Comparison of ENCODE assay signal across 12 mouse cellular contexts in genomic region chr7:107392749-107393148, GRCm38 (mm10). TPM values are rescaled to one million over a fixed set of nuclear protein-coding genes. Genes with fewer than 3 reads are reported as not detected.
DNase-seq lines count a peak whose midpoint lies in the region; ATAC-seq lines count a peak whose summit lies in the region.
"Had no signal": no experiment of that assay in that cellular context is flagged by ENCODE, and none has a peak within 500 bp of the region (broad histone marks: within the 10 kb centered on the region; RNA-seq: fewer than 3 reads in every experiment).

No protein-coding gene starts in this region.

- no peak overlapping the region for H3K9ac ChIP-seq in heart, embryonic 11.5 days (ENCODE audit: low read depth, low read length)
- H3K9ac ChIP-seq: limb, embryonic 12.5 days had no signal

- no peaks in the 10 kb centered on the region for H3K27me3 ChIP-seq in heart, embryonic 11.5 days (ENCODE audit: control insufficient read depth, insufficient read depth, low read length)
- H3K27me3 ChIP-seq: limb, embryonic 12.5 days had no signal

- H3K9me3 ChIP-seq in heart, embryonic 11.5 days (replicated peaks; ENCODE audit: control insufficient read depth, low read length), result no peaks in the 10 kb centered on the region
- H3K9me3 ChIP-seq: limb, embryonic 12.5 days had no signal

- no peaks in the 10 kb centered on the region for H3K36me3 ChIP-seq in heart, embryonic 11.5 days (ENCODE audit: control insufficient read depth, insufficient read depth, low read length)
- H3K36me3 ChIP-seq: limb, embryonic 12.5 days had no signal

- no peak overlapping the region for H3K4me3 ChIP-seq in heart, embryonic 11.5 days (ENCODE audit: low read depth, low read length)
- H3K4me3 ChIP-seq: limb, embryonic 12.5 days had no signal

- no peak overlapping the region for H3K27ac ChIP-seq in heart, embryonic 11.5 days (ENCODE audit: low read depth, low read length)
- H3K27ac ChIP-seq: limb, embryonic 12.5 days had no signal

- H3K4me1 ChIP-seq in heart, embryonic 11.5 days (ENCODE audit: control insufficient read depth, insufficient read depth, low read length), result no peaks in the 10 kb centered on the region
- H3K4me1 ChIP-seq: limb, embryonic 12.5 days had no signal

- ATAC-seq in heart, embryonic 11.5 days (replicated peaks; ENCODE audit: insufficient number of reproducible peaks, low FRiP score, low TSS enrichment), result no peak
- no peak for ATAC-seq in frontal cortex, adult (ENCODE audit: low TSS enrichment)
- ATAC-seq: CD4-positive, CD25-positive, alpha-beta regulatory T cell, adult 4 months had no signal

- 48% methylated on average over 2 of the region's 2 CpGs for WGBS in heart, embryonic 11.5 days (ENCODE audit: insufficient replicate concordance)

- peak; percentile 31 for DNase-seq in heart, postnatal 4 days
- DNase-seq in testis, postnatal 10 days (ENCODE audit: low spot score), result peak; percentile 57
- DNase-seq in testis, postnatal 14 days (ENCODE audit: low spot score), result no peak
- DNase-seq in embryo, embryonic 9.5 days (ENCODE audit: extremely low spot score), result peak; percentile 18
- DNase-seq in retina, postnatal 1 day, result peak; percentile 26
- DNase-seq in left cerebral cortex, adult 9 months (ENCODE audit: low spot score in 2 of 2), result no peak
- DNase-seq: cerebellum, adult 2 months; gastrocnemius, postnatal 36 days had no signal

- no peak overlapping the region for H3K4me2 ChIP-seq in heart, embryonic 11.5 days
- H3K4me2 ChIP-seq: limb, embryonic 12.5 days had no signal

RNA-seq across cellular contexts. Expression of gene Syt9, which starts 22.2 kb away (rescaled TPM):
- total RNA-seq in heart, postnatal 4 days (2021), result under 1 TPM; 0.33 to 0.38 TPM
- polyA plus RNA-seq in heart, embryonic 11.5 days (2014; fragmentation: Nextera tagmentation; extraction: Ambion mirVana), result 1.0 and 1.3 TPM in 2 replicates
- polyA plus RNA-seq: CD4-positive, CD25-positive, alpha-beta regulatory T cell, adult 4 months had no signal

Comparison
In these comparisons a context has a peak if more than half of its experiments do, and no peak if none do; other contexts are left out.
1. DNase-seq: peak in heart, postnatal 4 days (single experiment), testis, postnatal 10 days (single experiment), embryo, embryonic 9.5 days (single experiment) and retina, postnatal 1 day (single experiment); none in testis, postnatal 14 days (single experiment) and left cerebral cortex, adult 9 months (0 of 2).